Mouse (Mus musculus) heart, postnatal 0 days (tissue): Measurements from ENCODE around the gene Slc16a10. TPM values are rescaled to one million over a fixed set of nuclear protein-coding genes. Genes with fewer than 3 reads are reported as not detected.
A peak's percentile ranks its signal among the peaks of the same experiment; 100 is the strongest.

ENCODE experiments used
- ATAC-seq: fragments of 200-750 bp; cut with Nextera tagmentation; 2 replicates; pipeline ENCODE4 v1.8.0; 2017; ENCODE audit warnings: low read depth, moderate number of reproducible peaks, moderate library complexity; ENCODE audit not compliant: insufficient read depth
- DNase-seq: peaks from one replicate; pipeline ENCODE4 v3.0.0-alpha.2; 2016; ENCODE audit warnings: low spot score
- H3K27ac ChIP-seq: fragments of 300-500 bp; sonication (generic); 2 replicates; pipeline ENCODE4 v1.5.1; 2014; ENCODE audit warnings: low read depth, mild to moderate bottlenecking
- H3K27me3 ChIP-seq: fragments of 300-500 bp; sonication (generic); 2 replicates; pipeline ENCODE4 v1.6.1; 2014; ENCODE audit warnings: low read length, mixed read lengths; ENCODE audit not compliant: control insufficient read depth, insufficient read depth
- H3K36me3 ChIP-seq: fragments of 300-500 bp; sonication (generic); replicated peaks from 2 replicates; pipeline ENCODE4 v1.6.1; 2014; ENCODE audit warnings: low read length, mixed read lengths; ENCODE audit not compliant: control insufficient read depth, insufficient read depth
- H3K4me1 ChIP-seq: fragments of 300-500 bp; sonication (generic); 2 replicates; pipeline ENCODE4 v1.6.1; 2014; ENCODE audit warnings: antibody characterized with exemption; ENCODE audit not compliant: control insufficient read depth, insufficient read depth
- H3K4me2 ChIP-seq: fragments of 300-500 bp; sonication (generic); 2 replicates; pipeline ENCODE4 v1.6.1; 2014; ENCODE audit warnings: low read depth, mild to moderate bottlenecking, low read length, moderate library complexity
- H3K4me3 ChIP-seq: fragments of 300-500 bp; sonication (generic); 2 replicates; pipeline ENCODE4 v1.5.1; 2014; ENCODE audit warnings: low read depth, low read length
- H3K9ac ChIP-seq: fragments of 300-500 bp; sonication (generic); replicated peaks from 2 replicates; pipeline ENCODE4 v1.6.1; 2014; ENCODE audit warnings: low read depth, low read length, mixed read lengths
- H3K9me3 ChIP-seq: fragments of 300-500 bp; sonication (generic); replicated peaks from 2 replicates; pipeline ENCODE4 v1.6.1; 2016; ENCODE audit warnings: low read length; ENCODE audit not compliant: control insufficient read depth
- CTCF ChIP-seq: IDR thresholded peaks from 2 replicates; pipeline ENCODE4 v1.5.1; 2016; ENCODE audit warnings: antibody characterized with exemption, control low read depth, low read depth
- EP300 ChIP-seq: IDR thresholded peaks from 2 replicates; pipeline ENCODE4 v1.6.1; 2016; ENCODE audit warnings: antibody characterized with exemption, low read depth
- WGBS: fragments of 180-500 bp; shearing (Covaris S2); extraction: QIAGEN DNeasy Blood & Tissue Kit; methylation state at CpG from one replicate; pipeline ENCODE4 v1.1.7; 2014; 5-methylcytosine and 5-hydroxymethylcytosine counted together
- polyA plus RNA-seq: library from polyadenylated mRNA; unstranded; fragments of >200 nt; fragmentation: Nextera tagmentation; extraction: Ambion mirVana; gene quantifications from 2 replicates; pipeline ENCODE4 v1.2.1, GENCODE M21; 2015
- total RNA-seq: library from RNA; depleted of rRNA; stranded (reverse); fragments of >200 nt; gene quantifications from 2 replicates; pipeline ENCODE4 v1.2.3, GENCODE M21; 2014; ENCODE audit warnings: low replicate concordance

Gene Slc16a10
- total and polyA plus RNA-seq, 2 experiments from 2014 or later = 11.6 to 15.6 TPM

GRCm38 (mm10) chr10:40149584-40150145 is 7.6 kb upstream of the Slc16a10 start:
- H3K27ac ChIP-seq = no peak overlapping the region
- no peaks in the 10 kb centered on the region for H3K36me3 ChIP-seq
- no peaks in the 10 kb centered on the region for H3K4me1 ChIP-seq
- no peak for DNase-seq
- H3K4me2 ChIP-seq = no peak overlapping the region
- ATAC-seq = no peak
- TF ChIP-seq CTCF = no peak
- no peak for TF ChIP-seq EP300
- H3K9me3 ChIP-seq = no peaks in the 10 kb centered on the region
- no peak overlapping the region for H3K4me3 ChIP-seq
- no peak overlapping the region for H3K9ac ChIP-seq
- 76% methylated on average over 5 of the region's 5 CpGs for WGBS
- no peaks in the 10 kb centered on the region for H3K27me3 ChIP-seq

- no peak overlapping the region for H3K27ac ChIP-seq
- H3K4me2 ChIP-seq = no peak overlapping the region
- WGBS = 83% methylated on average over 8 of the region's 8 CpGs
- no peaks in the 10 kb centered on the region for H3K4me1 ChIP-seq
- no peak overlapping the region for H3K9ac ChIP-seq
- H3K27me3 ChIP-seq = no peaks in the 10 kb centered on the region
- H3K9me3 ChIP-seq = no peaks in the 10 kb centered on the region
- no peak for DNase-seq
- TF ChIP-seq CTCF (no peak), EP300 (no peak)
- ATAC-seq = no peak
- no peaks in the 10 kb centered on the region for H3K36me3 ChIP-seq
- no peak overlapping the region for H3K4me3 ChIP-seq
Observed at GRCm38 (mm10) chr10:40147325-40148059, 5.4 kb upstream of the Slc16a10 start.

- WGBS = 68% methylated on average over 3 of the region's 3 CpGs
- H3K36me3 ChIP-seq = no peaks in the 10 kb centered on the region
- no peaks in the 10 kb centered on the region for H3K4me1 ChIP-seq
- no peak overlapping the region for H3K9ac ChIP-seq
- no peak for ATAC-seq
- no peak overlapping the region for H3K27ac ChIP-seq
- H3K9me3 ChIP-seq = no peaks in the 10 kb centered on the region
- TF ChIP-seq CTCF (no peak), EP300 (no peak)
- no peak overlapping the region for H3K4me3 ChIP-seq
- no peak overlapping the region for H3K4me2 ChIP-seq
- no peaks in the 10 kb centered on the region for H3K27me3 ChIP-seq
- no peak for DNase-seq
Observed at GRCm38 (mm10) chr10:40146451-40146850, 4.4 kb upstream of the Slc16a10 start.

- Histone ChIP-seq H3K4me2 (no peak overlapping the region), H3K27ac (no peak overlapping the region), H3K27me3 (no peaks in the 10 kb centered on the region), H3K36me3 (no peaks in the 10 kb centered on the region), H3K9me3 (no peaks in the 10 kb centered on the region), H3K4me3 (no peak overlapping the region), H3K4me1 (no peaks in the 10 kb centered on the region), H3K9ac (no peak overlapping the region)
- WGBS = 69% methylated on average over 1 of the region's 1 CpGs
- no peak for TF ChIP-seq CTCF
- TF ChIP-seq EP300 = no peak
- DNase-seq (no peak), ATAC-seq (no peak)
Observed at GRCm38 (mm10) chr10:40144815-40145214, 2.8 kb upstream of the Slc16a10 start.

- peak overlapping the region; percentile 62 for H3K4me3 ChIP-seq
- H3K27ac ChIP-seq = peak overlapping the region; percentile 64
- no peak for TF ChIP-seq EP300
- no peak for TF ChIP-seq CTCF
- H3K9me3 ChIP-seq = no peaks in the 10 kb centered on the region
- H3K4me2 ChIP-seq = peak overlapping the region; percentile 72
- DNase-seq (peak; percentile 69), ATAC-seq (peak; percentile 47)
- H3K4me1 ChIP-seq = peaks cover 12% of the 10 kb centered on the region; the same call in 1 of the 2 replicates
- WGBS = 8% methylated on average over 27 of the region's 27 CpGs
- peak overlapping the region; percentile 63 for H3K9ac ChIP-seq
- H3K36me3 ChIP-seq = no peaks in the 10 kb centered on the region
- H3K27me3 ChIP-seq = no peaks in the 10 kb centered on the region
Observed at GRCm38 (mm10) chr10:40141016-40141851, 824 bp downstream of the Slc16a10 start.
